Mouse (Mus musculus): ENCODE results near the gene Myb.

- TF ChIP-seq POLR2A (IDR thresholded peaks at IDR 0.05; ENCODE audit: borderline replicate concordance, control insufficient read depth, low read depth, low read length) (no peak; the same call in 1 of the 2 replicates), CTCF (IDR thresholded peaks at IDR 0.05; ENCODE audit: control insufficient read depth, insufficient read depth, low read length) (no peak)
These were observed 938 bp downstream of the Myb start for GRCm38 (mm10) chr10:21159697-21160394.

All from bone marrow, adult 2 months (tissue).